ENCODE assay signal across 8 mouse cellular contexts in the genomic region with DNA sequence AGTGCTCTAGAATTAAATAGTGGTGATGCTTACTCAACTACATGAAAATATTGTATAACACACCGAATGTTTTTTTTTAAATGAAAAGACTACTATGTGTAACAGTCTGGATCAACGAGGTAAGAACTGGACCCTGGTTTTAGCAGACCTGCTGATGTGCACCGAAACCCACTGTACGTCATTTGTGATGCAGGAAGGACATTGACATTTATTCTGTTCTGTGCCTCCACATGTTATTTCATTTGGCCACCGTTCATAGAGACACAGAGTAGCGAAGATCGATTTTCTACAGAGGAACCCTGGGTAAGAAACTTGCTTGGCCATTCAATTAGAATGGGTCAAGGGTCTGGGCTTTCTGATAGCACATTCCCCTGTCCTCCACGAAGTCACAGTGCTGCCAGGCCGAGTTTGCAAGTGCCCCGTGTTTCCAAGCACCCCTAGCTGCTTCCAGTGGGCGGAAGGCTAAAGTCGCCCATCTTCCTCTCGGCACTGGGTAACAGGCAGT. TPM values are rescaled to one million over a fixed set of nuclear protein-coding genes. Genes with fewer than 3 reads are reported as not detected.
DNase-seq lines count a peak whose midpoint lies in the region; ATAC-seq and TF ChIP-seq lines count a peak whose summit lies in the region.

No protein-coding gene starts in this region.

- peaks cover 70% of the 10 kb centered on the region for H3K4me1 ChIP-seq in erythroblast, embryonic 14.5 days (ENCODE audit: control insufficient read depth)
- H3K4me1 ChIP-seq in testis, adult 2 months (ENCODE audit: control insufficient read depth, insufficient read depth, low read length) = peaks cover 21% of the 10 kb centered on the region
- H3K4me1 ChIP-seq in limb, embryonic 15.5 days = peaks cover 41% of the 10 kb centered on the region
- H3K4me1 ChIP-seq in stomach, embryonic 16.5 days (ENCODE audit: control insufficient read depth, insufficient read depth, low read length) = peaks cover 33% of the 10 kb centered on the region

- DNase-seq in testis, postnatal 14 days (ENCODE audit: low spot score) = no peak
- DNase-seq in cerebellum, postnatal 25 days = no peak
- DNase-seq in right cerebral cortex, adult 2 months (ENCODE audit: low spot score in 2 of 2) = no peak

- peaks cover 32% of the 10 kb centered on the region for H3K36me3 ChIP-seq in erythroblast, embryonic 14.5 days (ENCODE audit: control insufficient read depth)
- H3K36me3 ChIP-seq in testis, adult 2 months (ENCODE audit: control insufficient read depth, insufficient read depth, low read length) = no peaks in the 10 kb centered on the region
- peaks cover 27% of the 10 kb centered on the region for H3K36me3 ChIP-seq in limb, embryonic 15.5 days
- peaks cover 9% of the 10 kb centered on the region; the same call in 1 of the 2 replicates for H3K36me3 ChIP-seq in stomach, embryonic 16.5 days (ENCODE audit: control insufficient read depth, insufficient read depth, low read length)

- no peak for ATAC-seq in erythroblast, adult 5-6 weeks (replicated peaks; ENCODE audit: low FRiP score, poor library complexity, severe bottlenecking)
- ATAC-seq in limb, embryonic 15.5 days (ENCODE audit: insufficient number of reproducible peaks, low FRiP score, low TSS enrichment, low read depth) = no peak
- ATAC-seq in stomach, embryonic 16.5 days (ENCODE audit: insufficient read depth, low FRiP score) = no peak

- H3K27me3 ChIP-seq in erythroblast, embryonic 14.5 days (ENCODE audit: control insufficient read depth) = no peaks in the 10 kb centered on the region
- H3K27me3 ChIP-seq in testis, adult 2 months (ENCODE audit: control insufficient read depth, insufficient read depth, low read length) = no peaks in the 10 kb centered on the region
- no peaks in the 10 kb centered on the region for H3K27me3 ChIP-seq in limb, embryonic 15.5 days
- no peaks in the 10 kb centered on the region for H3K27me3 ChIP-seq in stomach, embryonic 16.5 days (ENCODE audit: control insufficient read depth, insufficient read depth, low read length)

- H3K4me2 ChIP-seq in limb, embryonic 15.5 days = peak overlapping the region; percentile 90
- peak overlapping the region; percentile 97 for H3K4me2 ChIP-seq in stomach, embryonic 16.5 days (ENCODE audit: low read depth, low read length)

- H3K9me3 ChIP-seq in erythroblast, embryonic 14.5 days (ENCODE audit: control insufficient read depth, low read length) = no peaks in the 10 kb centered on the region
- no peaks in the 10 kb centered on the region for H3K9me3 ChIP-seq in limb, embryonic 15.5 days
- H3K9me3 ChIP-seq in stomach, embryonic 16.5 days (replicated peaks; ENCODE audit: control insufficient read depth, low read length) = no peaks in the 10 kb centered on the region

- H3K4me3 ChIP-seq in erythroblast, embryonic 14.5 days (replicated peaks) = peak overlapping the region; percentile 68
- peak overlapping the region; percentile 96 for H3K4me3 ChIP-seq in testis, adult 2 months (ENCODE audit: control insufficient read depth, low read depth, low read length)
- peak overlapping the region; percentile 60 for H3K4me3 ChIP-seq in limb, embryonic 15.5 days
- H3K4me3 ChIP-seq in stomach, embryonic 16.5 days (replicated peaks; ENCODE audit: low read length) = peak overlapping the region; percentile 79

- no peak for TF ChIP-seq POLR2A in testis, adult 2 months (IDR thresholded peaks at IDR 0.05; ENCODE audit: control insufficient read depth, low read depth, low read length)

- H3K9ac ChIP-seq in limb, embryonic 15.5 days = peak overlapping the region; percentile 80
- H3K9ac ChIP-seq in stomach, embryonic 16.5 days (ENCODE audit: low read length) = peak overlapping the region; percentile 94

- TF ChIP-seq CTCF in testis, adult 2 months (IDR thresholded peaks at IDR 0.05; ENCODE audit: control insufficient read depth, insufficient read depth, insufficient replicate concordance, low read depth, low read length) = no peak

- 8% methylated on average over 13 of the region's 13 CpGs for WGBS in limb, embryonic 15.5 days
- WGBS in stomach, embryonic 16.5 days = 9% methylated on average over 13 of the region's 13 CpGs

- peak overlapping the region; percentile 89 for H3K27ac ChIP-seq in testis, adult 2 months (ENCODE audit: control insufficient read depth, insufficient read depth, low read depth, low read length)
- H3K27ac ChIP-seq in limb, embryonic 15.5 days = peak overlapping the region; percentile 98
- peak overlapping the region; percentile 99 for H3K27ac ChIP-seq in stomach, embryonic 16.5 days (ENCODE audit: low read length)

RNA-seq across cellular contexts. Expression of gene Lrsam1, which starts 4.8 kb away (rescaled TPM):
- 0.18 and 0.20 TPM in 2 replicates for polyA plus RNA-seq in erythroblast, embryonic 14.5 days (2012)
- total RNA-seq in erythroblast, adult 5-6 weeks (2015; ENCODE audit: low replicate concordance) = 3.1 and 6.5 TPM in 2 replicates
- total RNA-seq in erythroblast, adult 5-6 weeks (2017; ENCODE audit: low replicate concordance) = 1.7 and 3.5 TPM in 2 replicates
- polyA plus RNA-seq in testis, adult 2 months (2012; rRNA removed) = 4.6 and 5.3 TPM in 2 replicates
- polyA plus RNA-seq in limb, embryonic 15.5 days (2015; fragmentation: Nextera tagmentation; extraction: Ambion mirVana) = 11.3 and 12.0 TPM in 2 replicates
- 10.4 and 11.2 TPM in 2 replicates for polyA plus RNA-seq in stomach, embryonic 16.5 days (2015; fragmentation: Nextera tagmentation; extraction: Ambion mirVana)

RNA-seq across cellular contexts. Expression of gene Rpl12, which starts 4.9 kb away (rescaled TPM):
- 157 and 173 TPM in 2 replicates for polyA plus RNA-seq in erythroblast, embryonic 14.5 days (2012)
- 305 and 430 TPM in 2 replicates for total RNA-seq in erythroblast, adult 5-6 weeks (2015; ENCODE audit: low replicate concordance)
- 287 and 320 TPM in 2 replicates for total RNA-seq in erythroblast, adult 5-6 weeks (2017; ENCODE audit: low replicate concordance)
- 151 and 167 TPM in 2 replicates for polyA plus RNA-seq in testis, adult 2 months (2012; rRNA removed)
- 154 and 176 TPM in 2 replicates for polyA plus RNA-seq in limb, embryonic 15.5 days (2015; fragmentation: Nextera tagmentation; extraction: Ambion mirVana)
- polyA plus RNA-seq in stomach, embryonic 16.5 days (2015; fragmentation: Nextera tagmentation; extraction: Ambion mirVana) = 124 and 174 TPM in 2 replicates

RNA-seq across cellular contexts. Expression of gene Slc2a8, which starts 15.6 kb away (rescaled TPM):
- 4.3 and 7.0 TPM in 2 replicates for polyA plus RNA-seq in erythroblast, embryonic 14.5 days (2012)
- 1.2 and 2.3 TPM in 2 replicates for total RNA-seq in erythroblast, adult 5-6 weeks (2015; ENCODE audit: low replicate concordance)
- total RNA-seq in erythroblast, adult 5-6 weeks (2017; ENCODE audit: low replicate concordance) = 0.34 and 0.98 TPM in 2 replicates
- polyA plus RNA-seq in testis, adult 2 months (2012; rRNA removed) = 50.8 and 62.8 TPM in 2 replicates
- 22.1 and 22.4 TPM in 2 replicates for polyA plus RNA-seq in limb, embryonic 15.5 days (2015; fragmentation: Nextera tagmentation; extraction: Ambion mirVana)
- 14.6 and 14.9 TPM in 2 replicates for polyA plus RNA-seq in stomach, embryonic 16.5 days (2015; fragmentation: Nextera tagmentation; extraction: Ambion mirVana)
